Mouse (Mus musculus): ENCODE measurements at regions not wholly inside any gene's neighbourhood (a gene's known extent, or its start where the extent isn't known, plus 50 kb on each side); places are given as distances from the start of the nearest gene placed in this dataset.

- no peak for DNase-seq (ENCODE audit: low read depth, low spot score)
- H3K27ac ChIP-seq (ENCODE audit: control insufficient read depth, low read depth, low read length): no peak overlapping the region
- H3K9me3 ChIP-seq (replicated peaks; ENCODE audit: insufficient read depth, low read length): no peaks in the 10 kb centered on the region
- H3K4me3 ChIP-seq (ENCODE audit: control insufficient read depth in 1 of 2, insufficient read depth in 1 of 2, low read depth in 2 of 2, low read length in 2 of 2): no peak overlapping the region
- no peak overlapping the region for H3K9ac ChIP-seq (ENCODE audit: control insufficient read depth, low read depth, low read length, poor library complexity, severe bottlenecking)
- H3K36me3 ChIP-seq (ENCODE audit: control insufficient read depth in 1 of 2, insufficient read depth in 2 of 2, low read length in 2 of 2): no peaks in the 10 kb centered on the region
- H3K4me1 ChIP-seq (ENCODE audit: control insufficient read depth in 1 of 2, insufficient read depth in 2 of 2, low read length in 2 of 2): no peaks in the 10 kb centered on the region
- TF ChIP-seq HCFC1 (IDR thresholded peaks at IDR 0.05; ENCODE audit: low read depth, low read length) (no peak), KAT2A (conservative IDR thresholded peaks at IDR 0.05; ENCODE audit: low read depth, low read length) (no peak), MAZ (IDR thresholded peaks at IDR 0.05; ENCODE audit: low read depth, low read length) (no peak), TCF12 (IDR thresholded peaks at IDR 0.05; ENCODE audit: low read depth, low read length) (no peak), POLR2A (IDR thresholded peaks at IDR 0.05; ENCODE audit: control insufficient read depth in 1 of 2, insufficient read depth in 1 of 2, low read depth in 1 of 2, low read length in 2 of 2, poor library complexity in 1 of 2) (no peak), MYB (IDR thresholded peaks at IDR 0.05; ENCODE audit: low read depth, low read length) (no peak), MAFK (IDR thresholded peaks at IDR 0.05; ENCODE audit: borderline replicate concordance, low read depth, low read length) (no peak), MEF2A (IDR thresholded peaks at IDR 0.05; ENCODE audit: extremely low read depth, insufficient replicate concordance, low read depth, low read length, poor library complexity, severe bottlenecking) (no peak), SIN3A (IDR thresholded peaks at IDR 0.05; ENCODE audit: low read length) (no peak), SMC3 (IDR thresholded peaks at IDR 0.05; ENCODE audit: low read depth, low read length) (no peak), POLR2AphosphoS2 (IDR thresholded peaks at IDR 0.05; ENCODE audit: low read length) (no peak), MXI1 (IDR thresholded peaks at IDR 0.05; ENCODE audit: low read depth, low read length) (no peak), CHD2 (IDR thresholded peaks at IDR 0.05; ENCODE audit: low read length) (no peak), POLR2AphosphoS5 (IDR thresholded peaks at IDR 0.05; ENCODE audit: borderline replicate concordance, low read depth, low read length) (no peak), UBTF (IDR thresholded peaks at IDR 0.05; ENCODE audit: borderline replicate concordance, insufficient read depth, low read depth, low read length) (no peak)
- H3K79me2 ChIP-seq (ENCODE audit: control insufficient read depth, insufficient read depth, low read length, poor library complexity): no peaks in the 10 kb centered on the region
- no peaks in the 10 kb centered on the region for H3K27me3 ChIP-seq (ENCODE audit: control insufficient read depth in 1 of 2, insufficient read depth in 2 of 2, low read length in 2 of 2)
Observed at GRCm38 (mm10) chr10:37358334-37358733, 219.6 kb upstream of the Marcks start.

GRCm38 (mm10) chr10:37357304-37358060, 218.8 kb upstream of the Marcks start:
- Histone ChIP-seq H3K9ac (ENCODE audit: control insufficient read depth, low read depth, low read length, poor library complexity, severe bottlenecking) (no peak overlapping the region), H3K4me1 (ENCODE audit: control insufficient read depth in 1 of 2, insufficient read depth in 2 of 2, low read length in 2 of 2) (no peaks in the 10 kb centered on the region), H3K9me3 (replicated peaks; ENCODE audit: insufficient read depth, low read length) (no peaks in the 10 kb centered on the region), H3K27ac (ENCODE audit: control insufficient read depth, low read depth, low read length) (no peak overlapping the region), H3K27me3 (ENCODE audit: control insufficient read depth in 1 of 2, insufficient read depth in 2 of 2, low read length in 2 of 2) (no peaks in the 10 kb centered on the region), H3K36me3 (ENCODE audit: control insufficient read depth in 1 of 2, insufficient read depth in 2 of 2, low read length in 2 of 2) (no peaks in the 10 kb centered on the region), H3K4me3 (ENCODE audit: control insufficient read depth in 1 of 2, insufficient read depth in 1 of 2, low read depth in 2 of 2, low read length in 2 of 2) (no peak overlapping the region), H3K79me2 (ENCODE audit: control insufficient read depth, insufficient read depth, low read length, poor library complexity) (no peaks in the 10 kb centered on the region)
- DNase-seq (ENCODE audit: low read depth, low spot score): no peak
- no peak for TF ChIP-seq SIN3A (IDR thresholded peaks at IDR 0.05; ENCODE audit: low read length)
- TF ChIP-seq MAFK (IDR thresholded peaks at IDR 0.05; ENCODE audit: borderline replicate concordance, low read depth, low read length): no peak
- no peak for TF ChIP-seq CTCF (IDR thresholded peaks at IDR 0.05 in 2 of 3, conservative IDR thresholded peaks at IDR 0.05 in 1 of 3; ENCODE audit: control insufficient read depth in 1 of 3, insufficient read depth in 1 of 3, low read depth in 2 of 3, low read length in 3 of 3, poor library complexity in 1 of 3, severe bottlenecking in 1 of 3)
- no peak for TF ChIP-seq SMC3 (IDR thresholded peaks at IDR 0.05; ENCODE audit: low read depth, low read length)
- no peak for TF ChIP-seq POLR2AphosphoS5 (IDR thresholded peaks at IDR 0.05; ENCODE audit: borderline replicate concordance, low read depth, low read length)
- no peak for TF ChIP-seq ELF1 (IDR thresholded peaks at IDR 0.05; ENCODE audit: low read depth, low read length)
- TF ChIP-seq BHLHE40 (IDR thresholded peaks at IDR 0.05; ENCODE audit: borderline replicate concordance, low read depth, low read length): no peak
- TF ChIP-seq E2F4 (IDR thresholded peaks at IDR 0.05; ENCODE audit: borderline replicate concordance, low read depth, low read length): no peak
- TF ChIP-seq TBP (IDR thresholded peaks at IDR 0.05; ENCODE audit: low read depth, low read length): no peak
- TF ChIP-seq HCFC1 (IDR thresholded peaks at IDR 0.05; ENCODE audit: low read depth, low read length): no peak
- TF ChIP-seq TCF12 (IDR thresholded peaks at IDR 0.05; ENCODE audit: low read depth, low read length): no peak
- no peak for TF ChIP-seq USF2 (IDR thresholded peaks at IDR 0.05; ENCODE audit: borderline replicate concordance in 1 of 2, insufficient read depth in 1 of 2, low read depth in 1 of 2, low read length in 2 of 2)
- TF ChIP-seq ZC3H11A (IDR thresholded peaks at IDR 0.05; ENCODE audit: low read depth, low read length): no peak
- no peak for TF ChIP-seq POLR2A (IDR thresholded peaks at IDR 0.05; ENCODE audit: control insufficient read depth in 1 of 2, insufficient read depth in 1 of 2, low read depth in 1 of 2, low read length in 2 of 2, poor library complexity in 1 of 2)
- no peak for TF ChIP-seq NRF1 (IDR thresholded peaks at IDR 0.05; ENCODE audit: insufficient read depth, low read depth, low read length, poor library complexity, severe bottlenecking)
- TF ChIP-seq GATA1 (IDR thresholded peaks at IDR 0.05; ENCODE audit: low read depth, low read length): no peak
- TF ChIP-seq CHD2 (IDR thresholded peaks at IDR 0.05; ENCODE audit: low read length): no peak
